Mouse (Mus musculus) myocyte (in vitro differentiated cells): ENCODE measurements around the gene Srsf12.
A peak's percentile ranks its signal among the peaks of the same experiment; 100 is the strongest.

Experiments used
- CEBPB ChIP-seq: IDR thresholded peaks from 2 replicates; pipeline ENCODE4 v1.6.1; 2011; ENCODE audit warnings: mild to moderate bottlenecking, moderate library complexity; ENCODE audit not compliant: poor library complexity, insufficient read depth, severe bottlenecking
- E2F4 ChIP-seq: IDR thresholded peaks from one replicate; pipeline ENCODE4 v1.6.1; 2011; ENCODE audit warnings: mild to moderate bottlenecking, control low read depth, moderate library complexity; ENCODE audit not compliant: insufficient read depth
- MAX ChIP-seq: IDR thresholded peaks from one replicate; pipeline ENCODE4 v1.6.1; 2011; ENCODE audit warnings: low read depth, mild to moderate bottlenecking, control low read depth
- MYOG ChIP-seq, 3 experiments: IDR thresholded peaks; one replicate each; pipeline ENCODE4 v1.6.1; 2011; ENCODE audit warnings: control low read depth in 2 of 3, low read depth in 2 of 3, mild to moderate bottlenecking in 2 of 3; ENCODE audit not compliant: insufficient read length in 2 of 3, control insufficient read depth in 1 of 3, insufficient read depth in 1 of 3
- POLR2A ChIP-seq: IDR thresholded peaks from one replicate; pipeline ENCODE4 v1.6.1; 2011; ENCODE audit warnings: low read depth, mild to moderate bottlenecking, control low read depth, moderate library complexity; ENCODE audit not compliant: insufficient read length
- POLR2AphosphoS2 ChIP-seq: IDR thresholded peaks from one replicate; pipeline ENCODE4 v1.6.1; 2011; ENCODE audit warnings: low read depth, control low read depth; ENCODE audit not compliant: insufficient read length
- TCF12 ChIP-seq: IDR thresholded peaks from one replicate; pipeline ENCODE4 v1.6.1; 2011; ENCODE audit warnings: mild to moderate bottlenecking, control low read depth; ENCODE audit not compliant: poor library complexity, insufficient read depth, severe bottlenecking

DNA sequence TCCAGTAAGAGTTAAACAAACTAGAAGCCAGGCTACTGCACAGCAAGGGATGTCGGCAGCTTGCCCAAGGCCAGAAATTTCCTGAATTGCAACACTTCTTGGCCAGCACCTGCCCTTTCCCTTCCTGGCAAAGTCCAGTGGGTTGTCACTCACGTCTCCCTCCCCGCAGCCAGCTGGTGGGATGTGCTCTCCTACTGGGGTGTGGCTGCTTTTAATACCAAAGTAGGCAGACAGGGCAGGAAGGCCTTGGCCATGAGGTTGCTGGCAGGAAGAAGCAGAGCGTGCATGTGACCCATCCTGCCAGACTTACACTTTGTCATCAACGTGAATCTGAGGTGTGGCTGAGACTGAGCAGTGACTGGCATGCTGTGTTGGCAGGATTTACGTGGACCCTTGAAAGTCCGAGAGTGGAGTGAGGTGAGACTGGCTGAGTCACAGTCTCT, 52.5 kb downstream of the Srsf12 start:
- TF ChIP-seq POLR2AphosphoS2, result peak; percentile 53
- TF ChIP-seq CEBPB, result peak; percentile 99
- no peak for TF ChIP-seq E2F4
- peak; percentile 65 for TF ChIP-seq POLR2A
- peak; percentile 75 for TF ChIP-seq TCF12
- peak; percentile 50 to 95 (median 70) for TF ChIP-seq MYOG (IDR thresholded peaks at IDR 0.05; ENCODE audit: control insufficient read depth in 1 of 3, insufficient read depth in 1 of 3, insufficient read length in 2 of 3, low read depth in 2 of 3)
- no peak for TF ChIP-seq MAX
